Mouse (Mus musculus): ENCODE measurements at regions not wholly inside any gene's neighbourhood (a gene's known extent, or its start where the extent isn't known, plus 50 kb on each side); places are given as distances from the start of the nearest gene placed in this dataset.

- Histone ChIP-seq H3K4me3 (replicated peaks; ENCODE audit: control insufficient read depth, low read depth, low read length) (no peak overlapping the region), H3K27ac (ENCODE audit: control insufficient read depth, insufficient read depth, low read depth, low read length, poor library complexity) (peak overlapping the region; percentile 8; the same call in 1 of the 2 replicates), H3K4me1 (ENCODE audit: control insufficient read depth, insufficient read depth, low read length) (peaks cover 6% of the 10 kb centered on the region)
- TF ChIP-seq POLR2A (IDR thresholded peaks at IDR 0.05; ENCODE audit: borderline replicate concordance, control insufficient read depth, low read depth, low read length) (no peak), CTCF (IDR thresholded peaks at IDR 0.05; ENCODE audit: control insufficient read depth, insufficient read depth, low read length) (no peak)
- WGBS = 5% methylated on average over 6 of the region's 6 CpGs
Observed at GRCm38 (mm10) chr13:44504455-44504854, 224.8 kb upstream of the Jarid2 start.

GRCm38 (mm10) chr13:44506975-44507374 lies 222.3 kb upstream of the Jarid2 start:
- H3K4me1 ChIP-seq (ENCODE audit: control insufficient read depth, insufficient read depth, low read length) = peaks cover 6% of the 10 kb centered on the region

GRCm38 (mm10) chr13:44509526-44510159 lies 219.6 kb upstream of the Jarid2 start:
- peaks cover 4% of the 10 kb centered on the region for H3K4me1 ChIP-seq (ENCODE audit: control insufficient read depth, insufficient read depth, low read length)
- no peak overlapping the region for H3K4me3 ChIP-seq (replicated peaks; ENCODE audit: control insufficient read depth, low read depth, low read length)
- TF ChIP-seq CTCF (IDR thresholded peaks at IDR 0.05; ENCODE audit: control insufficient read depth, insufficient read depth, low read length) (no peak), POLR2A (IDR thresholded peaks at IDR 0.05; ENCODE audit: borderline replicate concordance, control insufficient read depth, low read depth, low read length) (no peak)
- 74% methylated on average over 11 of the region's 11 CpGs for WGBS
- H3K27ac ChIP-seq (ENCODE audit: control insufficient read depth, insufficient read depth, low read depth, low read length, poor library complexity) = no peak overlapping the region

More at GRCm38 (mm10) chr13:44506975-44507374, 222.3 kb upstream of the Jarid2 start:
- TF ChIP-seq CTCF (IDR thresholded peaks at IDR 0.05; ENCODE audit: control insufficient read depth, insufficient read depth, low read length) (no peak), POLR2A (IDR thresholded peaks at IDR 0.05; ENCODE audit: borderline replicate concordance, control insufficient read depth, low read depth, low read length) (no peak)
- peak overlapping the region; percentile 66; the same call in 1 of the 2 replicates for H3K27ac ChIP-seq (ENCODE audit: control insufficient read depth, insufficient read depth, low read depth, low read length, poor library complexity)
- WGBS = 7% methylated on average over 5 of the region's 5 CpGs
- H3K4me3 ChIP-seq (replicated peaks; ENCODE audit: control insufficient read depth, low read depth, low read length) = no peak overlapping the region

GRCm38 (mm10) chr13:44513378-44514285 lies 215.6 kb upstream of the Jarid2 start:
- 78% methylated on average over 13 of the region's 13 CpGs for WGBS
- no peak for TF ChIP-seq POLR2A (IDR thresholded peaks at IDR 0.05; ENCODE audit: borderline replicate concordance, control insufficient read depth, low read depth, low read length)
- H3K4me1 ChIP-seq (ENCODE audit: control insufficient read depth, insufficient read depth, low read length) = no peaks in the 10 kb centered on the region; the same call in 1 of the 2 replicates

GRCm38 (mm10) chr13:44514636-44515158 lies 214.6 kb upstream of the Jarid2 start:
- Histone ChIP-seq H3K4me1 (ENCODE audit: control insufficient read depth, insufficient read depth, low read length) (no peaks in the 10 kb centered on the region; the same call in 1 of the 2 replicates), H3K4me3 (replicated peaks; ENCODE audit: control insufficient read depth, low read depth, low read length) (no peak overlapping the region), H3K27ac (ENCODE audit: control insufficient read depth, insufficient read depth, low read depth, low read length, poor library complexity) (no peak overlapping the region)
- TF ChIP-seq CTCF (IDR thresholded peaks at IDR 0.05; ENCODE audit: control insufficient read depth, insufficient read depth, low read length) = no peak
- no peak for TF ChIP-seq POLR2A (IDR thresholded peaks at IDR 0.05; ENCODE audit: borderline replicate concordance, control insufficient read depth, low read depth, low read length)
- 79% methylated on average over 5 of the region's 5 CpGs for whole genome bisulfite sequencing

More at GRCm38 (mm10) chr13:44513378-44514285, 215.6 kb upstream of the Jarid2 start:
- Histone ChIP-seq H3K27ac (ENCODE audit: control insufficient read depth, insufficient read depth, low read depth, low read length, poor library complexity) (no peak overlapping the region), H3K4me3 (replicated peaks; ENCODE audit: control insufficient read depth, low read depth, low read length) (no peak overlapping the region)

- Histone ChIP-seq H3K27ac (ENCODE audit: control insufficient read depth, insufficient read depth, low read depth, low read length, poor library complexity) (no peak overlapping the region), H3K4me3 (replicated peaks; ENCODE audit: control insufficient read depth, low read depth, low read length) (no peak overlapping the region), H3K4me1 (ENCODE audit: control insufficient read depth, insufficient read depth, low read length) (no peaks in the 10 kb centered on the region; the same call in 1 of the 2 replicates)
- TF ChIP-seq POLR2A (IDR thresholded peaks at IDR 0.05; ENCODE audit: borderline replicate concordance, control insufficient read depth, low read depth, low read length) (no peak), CTCF (IDR thresholded peaks at IDR 0.05; ENCODE audit: control insufficient read depth, insufficient read depth, low read length) (no peak)
- 80% methylated on average over 4 of the region's 4 CpGs for WGBS
Observed at GRCm38 (mm10) chr13:44516863-44517262, 212.4 kb upstream of the Jarid2 start.

- Histone ChIP-seq H3K27ac (ENCODE audit: control insufficient read depth, insufficient read depth, low read depth, low read length, poor library complexity) (no peak overlapping the region), H3K4me1 (ENCODE audit: control insufficient read depth, insufficient read depth, low read length) (no peaks in the 10 kb centered on the region; the same call in 1 of the 2 replicates), H3K4me3 (replicated peaks; ENCODE audit: control insufficient read depth, low read depth, low read length) (no peak overlapping the region)
- no peak for TF ChIP-seq POLR2A (IDR thresholded peaks at IDR 0.05; ENCODE audit: borderline replicate concordance, control insufficient read depth, low read depth, low read length)
- no peak for TF ChIP-seq CTCF (IDR thresholded peaks at IDR 0.05; ENCODE audit: control insufficient read depth, insufficient read depth, low read length)
- 89% methylated on average over 9 of the region's 9 CpGs for WGBS
Observed at GRCm38 (mm10) chr13:44517312-44517711, 212.0 kb upstream of the Jarid2 start.

GRCm38 (mm10) chr13:44518215-44518614 lies 211.1 kb upstream of the Jarid2 start:
- WGBS = 10% methylated on average over 4 of the region's 4 CpGs
- Histone ChIP-seq H3K4me1 (ENCODE audit: control insufficient read depth, insufficient read depth, low read length) (no peaks in the 10 kb centered on the region; the same call in 1 of the 2 replicates), H3K27ac (ENCODE audit: control insufficient read depth, insufficient read depth, low read depth, low read length, poor library complexity) (no peak overlapping the region)

More at GRCm38 (mm10) chr13:44518215-44518614, 211.1 kb upstream of the Jarid2 start:
- TF ChIP-seq CTCF (IDR thresholded peaks at IDR 0.05; ENCODE audit: control insufficient read depth, insufficient read depth, low read length) = no peak
- TF ChIP-seq POLR2A (IDR thresholded peaks at IDR 0.05; ENCODE audit: borderline replicate concordance, control insufficient read depth, low read depth, low read length) = no peak
- no peak overlapping the region for H3K4me3 ChIP-seq (replicated peaks; ENCODE audit: control insufficient read depth, low read depth, low read length)

Measured in bone marrow, adult 2 months (tissue).